Mouse (Mus musculus): ENCODE results near the gene Rab24. TPM values are rescaled to one million over a fixed set of nuclear protein-coding genes. Genes with fewer than 3 reads are reported as not detected.

Gene Rab24
- total RNA-seq, 1 experiment from 2014 or later = 22.1 TPM

- ATAC-seq (replicated peaks in 1 of 2; ENCODE audit: insufficient read depth in 1 of 2, low FRiP score in 2 of 2, low TSS enrichment in 1 of 2, low read depth in 1 of 2, poor library complexity in 2 of 2, severe bottlenecking in 2 of 2) = no peak
These were observed 44.1 kb downstream of the Rab24 start for GRCm38 (mm10) chr13:55277646-55278045.

GRCm38 (mm10) chr13:55277203-55277602 lies 44.5 kb downstream of the Rab24 start:
- no peak for ATAC-seq (replicated peaks in 1 of 2; ENCODE audit: insufficient read depth in 1 of 2, low FRiP score in 2 of 2, low TSS enrichment in 1 of 2, low read depth in 1 of 2, poor library complexity in 2 of 2, severe bottlenecking in 2 of 2)

Other genes with a start within 250 kb of the Rab24 start
- gene Uimc1, start 221.6 kb downstream of the Rab24 start, total RNA-seq (2017) = 84.0 and 85.4 TPM in 2 replicates
- gene Zfp346, start 216.6 kb downstream of the Rab24 start, total RNA-seq (2017) = 9.1 and 10.0 TPM in 2 replicates
- not detected in 2 replicates for gene Gm17617, start 188.4 kb downstream of the Rab24 start, total RNA-seq (2017)
- gene Fgfr4, start 169.3 kb downstream of the Rab24 start, total RNA-seq (2017) = not detected in 2 replicates
- 96.2 and 115 TPM in 2 replicates for gene Nsd1, start 112.2 kb downstream of the Rab24 start, total RNA-seq (2017)
- 66.6 and 67.8 TPM in 2 replicates for gene Prelid1, start 1.4 kb downstream of the Rab24 start, total RNA-seq (2017)
- gene Mxd3, start 7.9 kb upstream of the Rab24 start, total RNA-seq (2017) = 5.2 and 8.9 TPM in 2 replicates
- gene Lman2, start 40.8 kb upstream of the Rab24 start, total RNA-seq (2017) = 72.6 and 80.7 TPM in 2 replicates
- 10.7 and 13.7 TPM in 2 replicates for gene Rgs14, start 47.8 kb upstream of the Rab24 start, total RNA-seq (2017)
- gene Slc34a1, start 76.2 kb upstream of the Rab24 start, total RNA-seq (2017) = not detected in 2 replicates
- gene Pfn3, start 93.3 kb upstream of the Rab24 start, total RNA-seq (2017) = not detected in 2 replicates
- gene F12, start 104.8 kb upstream of the Rab24 start, total RNA-seq (2017) = not detected in 2 replicates
- gene Grk6, start 123.1 kb upstream of the Rab24 start, total RNA-seq (2017) = 77.8 and 80.9 TPM in 2 replicates
- 0.25 TPM in 1 of 2 replicates, not detected in the other for gene Prr7, start 142.3 kb upstream of the Rab24 start, total RNA-seq (2017)
- gene Dbn1, start 166.2 kb upstream of the Rab24 start, total RNA-seq (2017) = 0.60 and 2.3 TPM in 2 replicates
- gene Pdlim7, start 191.7 kb upstream of the Rab24 start, total RNA-seq (2017) = 8.1 and 10.0 TPM in 2 replicates
- gene Dok3, start 207.3 kb upstream of the Rab24 start, total RNA-seq (2017) = 4.1 and 15.5 TPM in 2 replicates
- gene Ddx41, start 214.7 kb upstream of the Rab24 start, total RNA-seq (2017) = 53.7 and 58.2 TPM in 2 replicates
- gene Fam193b, start 249.2 kb upstream of the Rab24 start, total RNA-seq (2017) = 25.6 and 35.0 TPM in 2 replicates

Measured in hematopoietic stem cell, adult 5-6 weeks (primary cell).